Mouse (Mus musculus) CD8-positive naive resting alpha-beta T cell, adult 2 months (primary cell): ENCODE data around the gene Znrf4.
A peak's percentile ranks its signal among the peaks of the same experiment; 100 is the strongest.

Source experiments
- DNase-seq, 2 experiments: peaks; one replicate each; pipeline ENCODE4 v3.0.0; 2022; ENCODE audit warnings: low read depth in 2 of 2, low spot score in 2 of 2

Znrf4 gene

GRCm38 (mm10) chr17:56512310-56512709 lies at the start of gene Znrf4:
Gene Znrf4, minus strand, starts transcription at chr17:56512431.
- DNase-seq = no peak

- DNase-seq = no peak
Observed at GRCm38 (mm10) chr17:56561866-56562265, 49.6 kb upstream of the Znrf4 start.

DNA sequence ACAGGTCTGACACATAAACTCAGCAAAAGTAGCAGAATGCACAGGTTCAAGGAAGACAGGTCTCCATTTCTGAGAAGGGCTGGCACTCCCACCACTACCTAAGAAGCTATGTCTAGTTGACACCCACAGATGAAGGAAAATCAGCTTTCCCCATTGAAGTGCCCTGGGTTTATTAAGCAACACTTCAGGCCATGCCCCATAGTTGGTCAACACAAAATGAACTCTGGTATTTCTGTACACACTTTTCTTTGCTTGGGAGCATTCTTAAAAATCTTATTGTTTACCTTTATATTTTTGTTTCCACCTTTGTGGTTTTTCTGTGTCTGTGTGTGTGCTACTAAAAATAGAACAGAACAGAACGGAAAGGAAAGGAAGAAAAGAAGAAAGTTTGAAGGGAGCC lies 47.9 kb upstream of the Znrf4 start:
- DNase-seq = no peak

DNA sequence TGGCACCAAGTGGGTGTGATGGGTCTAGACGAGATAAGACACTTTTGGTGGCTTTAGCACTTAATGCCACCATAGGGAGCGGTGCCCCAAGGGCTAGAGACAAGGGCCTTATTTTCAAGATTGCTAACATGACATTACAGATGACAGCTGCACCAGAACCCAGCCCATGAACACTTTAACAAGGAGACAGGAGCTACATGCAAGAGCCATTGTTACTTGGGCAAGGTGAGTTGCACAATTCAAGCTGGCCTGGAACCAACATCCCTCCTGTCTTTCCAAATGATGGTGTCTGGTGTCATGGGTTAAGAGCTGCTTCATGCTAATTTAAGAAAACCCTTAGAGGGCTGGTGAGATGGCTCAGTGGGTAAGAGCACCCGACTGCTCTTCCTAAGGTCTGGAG lies 47.2 kb upstream of the Znrf4 start:
- no peak for DNase-seq

GRCm38 (mm10) chr17:56558448-56558847 lies 46.2 kb upstream of the Znrf4 start:
- peak; percentile 54 to 68 for DNase-seq

GRCm38 (mm10) chr17:56554122-56554551 lies 41.9 kb upstream of the Znrf4 start, which contains the start of gene Gm20219:
Gene Gm20219, minus strand, starts transcription at chr17:56554387.
- DNase-seq = no peak

DNA sequence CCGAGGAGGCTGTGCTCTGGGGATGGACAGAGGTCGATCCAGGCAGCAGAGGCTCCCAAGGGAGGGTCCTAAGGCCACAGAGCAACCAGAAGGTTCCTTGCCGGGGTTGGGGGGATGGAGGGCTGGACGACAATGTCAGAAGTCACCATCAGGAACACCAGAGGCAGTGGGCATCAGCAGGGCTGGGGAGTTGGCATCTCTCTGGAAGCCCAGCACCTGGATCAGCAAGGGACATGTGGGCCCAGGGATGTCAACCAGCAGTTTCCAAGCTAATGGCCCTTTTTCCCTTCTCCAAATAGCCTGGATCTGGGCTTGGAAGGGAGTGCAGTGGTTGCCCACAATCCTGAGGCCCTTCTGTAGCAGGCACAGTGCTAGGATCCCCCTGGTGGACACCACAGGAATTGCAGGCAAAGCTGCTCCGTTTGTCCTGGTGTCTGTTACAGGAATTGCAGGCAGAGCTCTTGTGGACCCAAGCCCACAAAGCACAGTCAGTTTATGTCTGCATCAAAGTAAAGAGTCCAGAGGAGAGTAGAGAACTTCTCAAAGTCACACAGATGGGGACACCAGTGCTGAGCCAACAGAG lies 40.6 kb upstream of the Znrf4 start:
- peak; percentile 81 to 82 for DNase-seq

DNA sequence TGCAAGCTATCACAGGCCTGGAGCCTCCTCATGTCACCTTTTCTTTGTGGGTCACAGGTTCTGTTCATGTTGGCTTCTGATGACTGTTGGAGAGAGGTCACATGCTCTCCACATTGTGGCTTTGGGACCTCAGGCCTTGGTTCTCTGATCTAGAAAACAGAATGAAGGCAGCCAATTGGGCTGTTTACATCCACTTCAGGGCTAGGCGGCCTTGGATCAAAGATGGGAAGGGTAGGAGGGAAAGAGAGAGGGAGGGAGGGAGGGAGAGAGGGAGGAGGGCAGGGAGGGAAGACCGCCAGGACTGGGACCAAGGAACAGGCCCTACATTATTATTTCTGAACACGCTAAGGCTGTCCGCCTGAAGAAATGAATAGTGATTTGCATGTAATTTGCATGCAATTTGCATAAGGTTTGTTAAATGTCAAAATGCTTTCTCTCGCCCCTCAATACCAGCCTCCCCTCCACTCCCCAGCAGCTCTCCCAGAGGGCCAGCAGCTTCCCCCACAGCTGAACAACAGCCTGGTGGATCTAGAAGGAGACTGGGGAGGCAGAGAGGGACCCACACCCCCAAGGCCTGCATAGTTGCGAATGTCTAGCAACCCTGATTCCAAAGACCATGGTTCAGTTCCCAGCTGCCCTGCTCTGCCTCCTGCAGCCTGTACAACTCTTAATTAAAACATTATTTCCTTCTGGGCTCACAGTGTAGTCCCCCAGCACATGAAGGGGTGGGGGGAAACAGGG lies 39.8 kb upstream of the Znrf4 start:
- DNase-seq = no peak

DNA sequence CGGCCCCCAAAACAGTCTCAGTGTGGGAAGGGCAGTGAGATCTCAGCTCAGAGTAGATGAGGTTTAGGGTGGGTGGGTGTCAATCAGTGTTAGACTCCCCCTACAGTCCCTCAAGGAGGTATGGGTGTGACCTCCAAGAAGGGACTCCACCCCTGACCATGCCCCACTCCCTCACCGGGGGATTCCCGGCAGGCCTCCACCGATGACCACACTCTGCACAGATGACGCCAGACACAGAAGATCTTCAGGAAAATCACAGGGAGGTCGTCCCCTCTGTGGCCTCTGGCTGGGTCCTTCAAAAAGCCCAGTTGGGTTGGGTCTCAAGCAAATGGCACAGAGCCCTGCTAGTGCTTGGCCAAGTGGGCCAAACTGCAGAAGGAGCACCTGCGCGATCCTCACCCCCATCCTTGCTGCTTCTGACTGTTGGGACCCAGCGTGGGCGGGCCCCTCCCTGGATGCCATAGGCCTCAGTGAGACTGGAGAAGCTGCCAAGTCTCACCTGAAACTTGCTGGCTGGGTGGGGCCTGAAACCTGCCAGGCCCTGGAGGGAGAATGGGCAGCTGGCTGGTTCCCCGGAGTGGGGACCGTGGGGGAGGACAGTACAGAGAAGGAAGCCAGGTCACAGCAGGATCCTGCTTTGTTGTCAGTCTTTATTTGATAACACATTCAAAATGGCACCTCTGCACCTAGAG lies 38.7 kb upstream of the Znrf4 start:
- DNase-seq = no peak

GRCm38 (mm10) chr17:56548605-56549105 lies 36.4 kb upstream of the Znrf4 start:
- DNase-seq = no peak

- no peak for DNase-seq
Observed at GRCm38 (mm10) chr17:56547846-56548604, 35.8 kb upstream of the Znrf4 start.

GRCm38 (mm10) chr17:56547116-56547845 lies 35.0 kb upstream of the Znrf4 start:
- no peak for DNase-seq

DNA sequence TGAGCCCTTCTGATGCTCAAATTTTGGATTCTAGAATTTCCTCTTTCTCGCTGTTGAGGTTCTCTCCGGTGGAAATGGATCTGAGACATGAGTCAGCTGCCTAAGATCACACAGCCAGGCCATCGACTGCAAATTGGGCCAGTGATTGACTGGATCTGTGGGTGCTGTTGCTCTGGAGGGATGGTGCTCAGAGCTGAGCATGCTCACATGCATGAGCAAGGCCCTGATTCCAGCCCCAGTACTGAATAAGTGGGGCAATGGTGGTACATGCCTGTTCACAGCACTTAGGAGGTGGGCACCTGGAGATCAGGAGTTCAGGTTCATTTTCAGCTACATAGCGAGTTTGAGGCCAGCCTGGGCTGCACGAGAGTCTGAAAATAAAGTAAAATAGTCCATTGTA lies 34.3 kb upstream of the Znrf4 start:
- no peak for DNase-seq

DNA sequence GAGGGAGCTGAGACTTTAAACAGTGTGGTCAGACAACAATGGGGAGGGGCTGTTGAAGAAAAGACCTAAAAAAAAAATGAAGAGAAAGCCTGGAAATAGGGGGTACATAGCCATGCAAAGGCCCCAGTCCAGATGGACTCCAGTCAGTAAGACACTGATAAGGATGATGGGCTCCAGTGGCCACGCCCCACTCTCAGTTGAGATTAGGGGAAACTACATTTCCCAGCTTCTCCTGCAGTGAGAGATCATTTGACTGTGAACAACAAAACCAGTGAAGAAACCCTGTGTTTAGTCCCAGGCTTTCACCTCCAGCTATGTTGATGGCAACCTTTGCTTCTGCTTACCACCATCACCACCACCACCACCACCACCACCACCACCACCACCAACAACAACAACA lies 33.7 kb upstream of the Znrf4 start:
- no peak for DNase-seq

GRCm38 (mm10) chr17:56544699-56545387 lies 32.6 kb upstream of the Znrf4 start:
- DNase-seq = no peak

GRCm38 (mm10) chr17:56543684-56544224 lies 31.5 kb upstream of the Znrf4 start:
- DNase-seq = no peak

GRCm38 (mm10) chr17:56542736-56543135 lies 30.5 kb upstream of the Znrf4 start:
- DNase-seq = no peak

GRCm38 (mm10) chr17:56540562-56540975 lies 28.3 kb upstream of the Znrf4 start:
- no peak for DNase-seq

DNA sequence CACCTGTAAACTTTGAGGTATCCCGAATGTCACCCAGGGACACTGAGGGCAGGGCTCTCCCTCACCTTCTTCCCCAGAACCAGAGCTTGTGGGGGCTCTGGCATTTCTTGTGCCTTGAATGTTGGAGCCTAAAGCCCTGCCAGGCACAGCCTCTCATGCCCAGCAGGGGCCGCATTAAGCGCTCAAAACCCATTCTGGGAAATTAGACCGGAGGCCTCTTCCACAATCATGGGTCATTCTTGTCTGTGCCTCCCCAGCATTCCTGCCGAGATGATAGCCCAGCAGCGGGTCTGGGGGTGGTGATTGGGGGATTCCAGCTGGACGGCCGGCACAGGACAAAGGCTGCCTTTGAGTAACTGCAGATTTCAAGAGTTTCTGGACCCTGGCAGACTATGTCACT lies 25.7 kb upstream of the Znrf4 start:
- no peak for DNase-seq

- DNase-seq = no peak
Observed at GRCm38 (mm10) chr17:56536874-56537273, 24.6 kb upstream of the Znrf4 start.
